Mouse (Mus musculus) NIH3T3 (cell line): ENCODE data around the gene Cox8b.

ENCODE experiments used
- DNase-seq: peaks from one replicate; pipeline ENCODE4 v3.0.0-alpha.2; 2012; ENCODE audit warnings: low read depth

Cox8b gene

GRCm38 (mm10) chr7:140860728-140861127 is 39.5 kb downstream of the Cox8b start:
- DNase-seq: no peak

- no peak for DNase-seq
Measured at GRCm38 (mm10) chr7:140859997-140860396, 40.2 kb downstream of the Cox8b start.

GRCm38 (mm10) chr7:140858746-140859145 is 41.5 kb downstream of the Cox8b start:
- DNase-seq: no peak

GRCm38 (mm10) chr7:140857550-140858505 is 42.4 kb downstream of the Cox8b start, which contains the start of gene Bet1l:
Gene Bet1l (minus strand): TSS chr7:140857577.
- no peak for DNase-seq

- peak; percentile 89 for DNase-seq
Measured at GRCm38 (mm10) chr7:140856785-140857549, 43.3 kb downstream of the Cox8b start, which contains the start of gene Ric8a. Gene Ric8a (plus strand): TSS chr7:140856957.

- DNase-seq: peak; percentile 90
Measured at GRCm38 (mm10) chr7:140855860-140856784, 44.1 kb downstream of the Cox8b start, which contains the start of gene Gm45785. Gene Gm45785 (minus strand): TSS chr7:140856331.

- DNase-seq: no peak
Measured at GRCm38 (mm10) chr7:140855181-140855580, 45.1 kb downstream of the Cox8b start.

- no peak for DNase-seq
Measured at GRCm38 (mm10) chr7:140854483-140854882, 45.8 kb downstream of the Cox8b start.

GRCm38 (mm10) chr7:140853386-140853785 is 46.9 kb downstream of the Cox8b start:
- DNase-seq: no peak

GRCm38 (mm10) chr7:140851916-140852315 is 48.3 kb downstream of the Cox8b start:
- no peak for DNase-seq
